Mouse (Mus musculus) thymus, postnatal 10 days (tissue): ENCODE data around the gene Snx32.

Source experiments
- DNase-seq, 2 experiments: peaks; one replicate each; pipeline ENCODE4 v3.0.0; 2021; ENCODE audit warnings: low spot score in 2 of 2

Gene Snx32

GRCm38 (mm10) chr19:5457746-5458442 is 52.4 kb downstream of the Snx32 start, which contains the start of gene Ccdc85b:
TSS of gene Ccdc85b (minus strand) at chr19:5457894.
- no peak for DNase-seq

GRCm38 (mm10) chr19:5456922-5457745 is 53.2 kb downstream of the Snx32 start:
- peak; percentile 94 to 96 for DNase-seq

GRCm38 (mm10) chr19:5456241-5456921 is 54.0 kb downstream of the Snx32 start:
- DNase-seq: no peak

GRCm38 (mm10) chr19:5455568-5455967 is 54.8 kb downstream of the Snx32 start:
- no peak for DNase-seq

GRCm38 (mm10) chr19:5455037-5455436 is 55.3 kb downstream of the Snx32 start:
- DNase-seq: no peak

GRCm38 (mm10) chr19:5451766-5452165 is 58.6 kb downstream of the Snx32 start:
- no peak for DNase-seq

GRCm38 (mm10) chr19:5449673-5450072 is 60.7 kb downstream of the Snx32 start:
- DNase-seq: no peak

GRCm38 (mm10) chr19:5448354-5449150 is 61.8 kb downstream of the Snx32 start:
- no peak for DNase-seq

GRCm38 (mm10) chr19:5447515-5448353 is 62.6 kb downstream of the Snx32 start, which contains the start of gene Fosl1:
TSS of gene Fosl1 (plus strand) at chr19:5447547.
- DNase-seq: peak; percentile 73 to 81

GRCm38 (mm10) chr19:5445747-5446146 is 64.6 kb downstream of the Snx32 start:
- DNase-seq: no peak

GRCm38 (mm10) chr19:5444954-5445353 is 65.4 kb downstream of the Snx32 start:
- DNase-seq: no peak

GRCm38 (mm10) chr19:5444371-5444908 is 65.9 kb downstream of the Snx32 start:
- DNase-seq: no peak
